Mouse (Mus musculus) adrenal gland (tissue): ENCODE data around the gene Zfp668.
"Not testable (repeated sequence)": the region's sequence is repeated elsewhere in the genome, so short reads cannot be mapped to it uniquely, and the experiment has no call there.

Source experiments
- intact Hi-C: fragments of 180-260 bp; cut with DNase I; formaldehyde crosslinking; loops from one replicate; pipeline ENCODE4 v1.15.1; 2025

Zfp668 gene

GRCm38 (mm10) chr7:127842001-127842718 lies 34.5 kb downstream of the Zfp668 start:
- intact Hi-C loops = loop anchor here (5.0 kb wide), 1 partner anchor 35 kb away; the partner anchor contains the start of genes Zfp646 and Zfp668

- intact Hi-C loops = loop anchor here (2.0 to 5.0 kb wide), 2 partner anchors 36 to 41 kb away; partner anchors contain the start of genes Hsd3b7, Zfp646 and Zfp668
Observed at GRCm38 (mm10) chr7:127841340-127842000, 35.2 kb downstream of the Zfp668 start.

- intact Hi-C loops = loop anchor here (2.0 to 5.0 kb wide), 2 partner anchors 36 to 40 kb away; partner anchors contain the start of genes Hsd3b7, Zfp646 and Zfp668
Observed at GRCm38 (mm10) chr7:127840886-127841285, 35.7 kb downstream of the Zfp668 start.

GRCm38 (mm10) chr7:127840031-127840430 lies 36.6 kb downstream of the Zfp668 start:
- intact Hi-C loops = loop anchor here (2.0 to 5.0 kb wide), 2 partner anchors 37 to 39 kb away; partner anchors contain the start of genes Hsd3b7, Zfp646 and Zfp668

- intact Hi-C loops = not testable (repeated sequence)
Observed at GRCm38 (mm10) chr7:127837878-127838277, 38.8 kb downstream of the Zfp668 start.

GRCm38 (mm10) chr7:127837473-127837872 lies 39.2 kb downstream of the Zfp668 start:
- intact Hi-C loops = no loop called here

GRCm38 (mm10) chr7:127835550-127835949 lies 41.1 kb downstream of the Zfp668 start:
- intact Hi-C loops = no loop called here

GRCm38 (mm10) chr7:127824176-127824871 lies 52.3 kb downstream of the Zfp668 start, which contains the start of the genes Stx4a and Stx1b:
Gene Stx4a, plus strand, starts transcription at chr7:127824294.
Gene Stx1b, minus strand, starts transcription at chr7:127824549.
- intact Hi-C loops = no loop called here

- intact Hi-C loops = no loop called here
Observed at GRCm38 (mm10) chr7:127823236-127824171, 53.1 kb downstream of the Zfp668 start.

GRCm38 (mm10) chr7:127822494-127822893 lies 54.1 kb downstream of the Zfp668 start:
- intact Hi-C loops = no loop called here

GRCm38 (mm10) chr7:127820836-127821509 lies 55.7 kb downstream of the Zfp668 start:
- intact Hi-C loops = no loop called here

- intact Hi-C loops = no loop called here
Observed at GRCm38 (mm10) chr7:127817776-127818175, 58.9 kb downstream of the Zfp668 start.

GRCm38 (mm10) chr7:127817053-127817452 lies 59.6 kb downstream of the Zfp668 start:
- intact Hi-C loops = no loop called here

- intact Hi-C loops = no loop called here
Observed at GRCm38 (mm10) chr7:127815954-127816821, 60.4 kb downstream of the Zfp668 start.

GRCm38 (mm10) chr7:127815116-127815665 lies 61.4 kb downstream of the Zfp668 start:
- intact Hi-C loops = no loop called here

- intact Hi-C loops = no loop called here
Observed at GRCm38 (mm10) chr7:127814241-127814921, 62.2 kb downstream of the Zfp668 start.

GRCm38 (mm10) chr7:127813821-127814220 lies 62.8 kb downstream of the Zfp668 start:
- intact Hi-C loops = no loop called here
